Mouse (Mus musculus): Measurements from ENCODE around the gene Ooep. TPM values are rescaled to one million over a fixed set of nuclear protein-coding genes. Genes with fewer than 3 reads are reported as not detected.

Gene Ooep
- polyA plus RNA-seq, 1 experiment from 2014 or later: 3.1 TPM

GRCm38 (mm10) chr9:78393741-78394140 lies 15.2 kb upstream of the Ooep start:
- Histone ChIP-seq H3K4me3 (ENCODE audit: low read length) (no peak overlapping the region), H3K27me3 (ENCODE audit: control insufficient read depth, insufficient read depth, low read depth, low read length) (peaks cover 43% of the 10 kb centered on the region), H3K9me3 (ENCODE audit: control insufficient read depth, low read length) (no peaks in the 10 kb centered on the region), H3K27ac (ENCODE audit: low read length) (no peak overlapping the region), H3K4me1 (replicated peaks; ENCODE audit: control insufficient read depth, insufficient read depth, low read length) (peaks cover 6% of the 10 kb centered on the region), H3K9ac (ENCODE audit: low read length) (no peak overlapping the region), H3K4me2 (ENCODE audit: low read depth, low read length) (no peak overlapping the region), H3K36me3 (ENCODE audit: control insufficient read depth, insufficient read depth, low read length) (no peaks in the 10 kb centered on the region)
- WGBS: 77% methylated on average over 10 of the region's 10 CpGs
- ATAC-seq (ENCODE audit: low read depth): no peak

DNA sequence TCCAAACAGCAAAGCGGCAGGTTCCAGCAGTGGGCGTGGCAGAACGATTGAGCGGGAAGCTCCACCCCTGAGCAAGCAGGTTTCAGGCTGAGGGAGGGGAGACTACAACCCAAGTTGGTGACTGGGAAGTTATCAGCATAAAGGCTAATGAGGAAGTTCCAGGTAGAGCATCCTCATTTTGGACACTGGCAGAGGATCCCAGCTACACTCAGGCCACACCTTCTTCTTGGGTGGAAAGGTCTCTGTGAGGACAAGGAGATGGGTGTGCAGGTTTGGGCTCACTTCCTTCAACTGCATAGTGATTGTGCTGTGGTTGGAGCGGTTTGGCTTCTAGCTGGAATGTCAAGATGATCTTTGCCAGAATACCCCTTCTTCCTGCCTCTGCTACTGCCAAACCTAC lies 11.5 kb upstream of the Ooep start:
- no peaks in the 10 kb centered on the region for H3K4me1 ChIP-seq (replicated peaks; ENCODE audit: control insufficient read depth, insufficient read depth, low read length)
- no peaks in the 10 kb centered on the region for H3K9me3 ChIP-seq (ENCODE audit: control insufficient read depth, low read length)
- H3K4me3 ChIP-seq (ENCODE audit: low read length): no peak overlapping the region
- no peak for ATAC-seq (ENCODE audit: low read depth)
- peaks cover 18% of the 10 kb centered on the region for H3K27me3 ChIP-seq (ENCODE audit: control insufficient read depth, insufficient read depth, low read depth, low read length)
- no peak overlapping the region for H3K9ac ChIP-seq (ENCODE audit: low read length)
- no peaks in the 10 kb centered on the region for H3K36me3 ChIP-seq (ENCODE audit: control insufficient read depth, insufficient read depth, low read length)
- no peak overlapping the region for H3K27ac ChIP-seq (ENCODE audit: low read length)
- 37% methylated on average over 5 of the region's 5 CpGs for WGBS
- no peak overlapping the region for H3K4me2 ChIP-seq (ENCODE audit: low read depth, low read length)

- Histone ChIP-seq H3K4me2 (ENCODE audit: low read depth, low read length) (no peak overlapping the region), H3K4me3 (ENCODE audit: low read length) (no peak overlapping the region), H3K36me3 (ENCODE audit: control insufficient read depth, insufficient read depth, low read length) (no peaks in the 10 kb centered on the region), H3K27ac (ENCODE audit: low read length) (no peak overlapping the region), H3K27me3 (ENCODE audit: control insufficient read depth, insufficient read depth, low read depth, low read length) (no peaks in the 10 kb centered on the region), H3K9ac (ENCODE audit: low read length) (no peak overlapping the region), H3K4me1 (replicated peaks; ENCODE audit: control insufficient read depth, insufficient read depth, low read length) (no peaks in the 10 kb centered on the region), H3K9me3 (ENCODE audit: control insufficient read depth, low read length) (no peaks in the 10 kb centered on the region)
- no peak for ATAC-seq (ENCODE audit: low read depth)
- WGBS: 81% methylated on average over 7 of the region's 7 CpGs
These were observed 8.4 kb upstream of the Ooep start for GRCm38 (mm10) chr9:78386947-78387346.

DNA sequence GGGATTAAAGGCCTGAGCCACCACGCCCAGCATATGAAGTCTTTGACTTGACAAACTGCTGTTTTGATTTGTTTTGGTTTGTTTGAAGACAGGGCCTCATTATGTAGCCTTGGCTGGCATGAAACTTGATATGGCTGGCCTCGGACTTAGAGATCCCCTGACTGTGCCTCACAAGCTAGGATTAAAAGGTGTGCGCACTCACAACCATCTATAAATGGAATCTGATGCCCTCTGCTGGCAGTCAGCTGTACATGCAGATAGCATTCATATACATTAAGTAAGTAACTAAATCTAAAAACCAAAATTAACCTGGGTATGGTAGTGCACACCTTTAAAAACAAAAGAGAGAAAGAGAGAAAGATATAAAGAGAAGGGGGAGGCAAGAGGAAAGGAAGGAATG lies 7.4 kb upstream of the Ooep start:
- H3K4me2 ChIP-seq (ENCODE audit: low read depth, low read length): no peak overlapping the region
- no peaks in the 10 kb centered on the region for H3K36me3 ChIP-seq (ENCODE audit: control insufficient read depth, insufficient read depth, low read length)
- WGBS: 43% methylated on average over 3 of the region's 3 CpGs
- no peaks in the 10 kb centered on the region for H3K9me3 ChIP-seq (ENCODE audit: control insufficient read depth, low read length)
- H3K27me3 ChIP-seq (ENCODE audit: control insufficient read depth, insufficient read depth, low read depth, low read length): no peaks in the 10 kb centered on the region
- no peaks in the 10 kb centered on the region for H3K4me1 ChIP-seq (replicated peaks; ENCODE audit: control insufficient read depth, insufficient read depth, low read length)
- no peak overlapping the region for H3K4me3 ChIP-seq (ENCODE audit: low read length)
- ATAC-seq (ENCODE audit: low read depth): no peak
- H3K9ac ChIP-seq (ENCODE audit: low read length): no peak overlapping the region
- H3K27ac ChIP-seq (ENCODE audit: low read length): no peak overlapping the region

- 38% methylated on average over 8 of the region's 8 CpGs for WGBS
- H3K9ac ChIP-seq (ENCODE audit: low read length): no peak overlapping the region; the same call in 1 of the 2 replicates
- ATAC-seq (ENCODE audit: low read depth): no peak
- no peak overlapping the region for H3K27ac ChIP-seq (ENCODE audit: low read length)
- peaks cover 8% of the 10 kb centered on the region for H3K4me1 ChIP-seq (replicated peaks; ENCODE audit: control insufficient read depth, insufficient read depth, low read length)
- H3K4me3 ChIP-seq (ENCODE audit: low read length): peak overlapping the region; percentile 34
- H3K36me3 ChIP-seq (ENCODE audit: control insufficient read depth, insufficient read depth, low read length): no peaks in the 10 kb centered on the region
- peak overlapping the region; percentile 59 for H3K4me2 ChIP-seq (ENCODE audit: low read depth, low read length)
- H3K9me3 ChIP-seq (ENCODE audit: control insufficient read depth, low read length): no peaks in the 10 kb centered on the region
- no peaks in the 10 kb centered on the region; the same call in 1 of the 2 replicates for H3K27me3 ChIP-seq (ENCODE audit: control insufficient read depth, insufficient read depth, low read depth, low read length)
These were observed 979 bp downstream of the Ooep start for GRCm38 (mm10) chr9:78377546-78377945.

DNA sequence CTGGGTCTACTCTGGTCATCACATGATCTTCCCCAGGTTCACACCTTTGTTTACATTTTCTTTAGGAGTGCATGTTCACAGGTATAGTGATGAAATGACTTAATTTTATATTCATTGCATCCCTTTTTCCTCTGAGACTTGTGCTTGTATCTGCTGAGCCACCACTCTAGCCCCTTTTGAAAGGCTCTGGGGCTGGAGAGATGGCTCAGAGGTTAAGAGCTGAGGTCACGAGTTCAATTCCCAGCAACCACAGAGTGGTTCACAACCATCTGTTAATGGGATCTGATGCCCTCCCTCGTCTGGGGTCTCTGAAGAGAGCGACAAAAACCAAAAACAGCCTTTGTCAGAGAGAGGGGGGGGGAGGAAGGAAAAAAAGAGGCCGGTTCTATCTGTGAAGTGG lies 3.0 kb downstream of the Ooep start:
- 71% methylated on average over 4 of the region's 4 CpGs for WGBS
- peaks cover 8% of the 10 kb centered on the region for H3K4me1 ChIP-seq (replicated peaks; ENCODE audit: control insufficient read depth, insufficient read depth, low read length)
- H3K4me2 ChIP-seq (ENCODE audit: low read depth, low read length): no peak overlapping the region
- ATAC-seq (ENCODE audit: low read depth): no peak
- H3K27ac ChIP-seq (ENCODE audit: low read length): no peak overlapping the region
- H3K9ac ChIP-seq (ENCODE audit: low read length): no peak overlapping the region
- no peaks in the 10 kb centered on the region; the same call in 1 of the 2 replicates for H3K27me3 ChIP-seq (ENCODE audit: control insufficient read depth, insufficient read depth, low read depth, low read length)
- H3K9me3 ChIP-seq (ENCODE audit: control insufficient read depth, low read length): no peaks in the 10 kb centered on the region
- H3K4me3 ChIP-seq (ENCODE audit: low read length): no peak overlapping the region
- no peaks in the 10 kb centered on the region for H3K36me3 ChIP-seq (ENCODE audit: control insufficient read depth, insufficient read depth, low read length)

DNA sequence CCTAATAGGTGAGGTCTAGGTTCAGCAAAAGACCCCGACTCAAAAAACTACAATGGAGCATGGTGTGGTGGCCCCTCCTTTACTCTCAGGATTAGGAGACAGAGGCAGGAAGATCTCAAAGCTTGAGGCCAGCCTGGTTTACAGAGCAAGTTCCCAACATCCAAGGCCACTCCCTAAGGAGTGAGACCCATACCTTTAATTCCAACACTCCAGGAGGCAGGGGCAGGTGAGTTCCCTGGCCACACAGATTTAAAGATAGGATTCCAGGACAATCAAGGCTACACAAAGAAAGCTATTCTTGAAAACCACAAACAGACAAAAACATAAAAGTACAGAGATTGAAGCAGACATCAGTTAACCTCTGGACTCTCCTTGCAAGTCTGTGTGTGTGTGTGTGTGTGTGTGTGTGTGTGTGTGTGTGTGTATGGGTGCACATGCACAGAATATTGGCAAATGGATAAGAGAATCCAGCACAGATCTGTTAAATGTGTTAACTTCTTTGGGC lies 3.6 kb downstream of the Ooep start:
- H3K27ac ChIP-seq (ENCODE audit: low read length): no peak overlapping the region
- no peaks in the 10 kb centered on the region for H3K9me3 ChIP-seq (ENCODE audit: control insufficient read depth, low read length)
- H3K9ac ChIP-seq (ENCODE audit: low read length): no peak overlapping the region
- no peak for ATAC-seq (ENCODE audit: low read depth)
- peaks cover 8% of the 10 kb centered on the region for H3K4me1 ChIP-seq (replicated peaks; ENCODE audit: control insufficient read depth, insufficient read depth, low read length)
- no peaks in the 10 kb centered on the region for H3K36me3 ChIP-seq (ENCODE audit: control insufficient read depth, insufficient read depth, low read length)
- no peak overlapping the region for H3K4me2 ChIP-seq (ENCODE audit: low read depth, low read length)
- WGBS: 70% methylated on average over 1 of the region's 1 CpGs
- no peak overlapping the region for H3K4me3 ChIP-seq (ENCODE audit: low read length)
- H3K27me3 ChIP-seq (ENCODE audit: control insufficient read depth, insufficient read depth, low read depth, low read length): no peaks in the 10 kb centered on the region; the same call in 1 of the 2 replicates

- H3K9ac ChIP-seq (ENCODE audit: low read length): no peak overlapping the region
- ATAC-seq (ENCODE audit: low read depth): no peak
- H3K4me3 ChIP-seq (ENCODE audit: low read length): no peak overlapping the region
- H3K36me3 ChIP-seq (ENCODE audit: control insufficient read depth, insufficient read depth, low read length): no peaks in the 10 kb centered on the region
- no peaks in the 10 kb centered on the region for H3K9me3 ChIP-seq (ENCODE audit: control insufficient read depth, low read length)
- WGBS: 30% methylated on average over 5 of the region's 5 CpGs
- H3K27ac ChIP-seq (ENCODE audit: low read length): no peak overlapping the region
- H3K4me1 ChIP-seq (replicated peaks; ENCODE audit: control insufficient read depth, insufficient read depth, low read length): peaks cover 8% of the 10 kb centered on the region
- no peaks in the 10 kb centered on the region; the same call in 1 of the 2 replicates for H3K27me3 ChIP-seq (ENCODE audit: control insufficient read depth, insufficient read depth, low read depth, low read length)
- H3K4me2 ChIP-seq (ENCODE audit: low read depth, low read length): no peak overlapping the region
These were observed 4.1 kb downstream of the Ooep start for GRCm38 (mm10) chr9:78374397-78374796.

GRCm38 (mm10) chr9:78372827-78373504 lies 5.6 kb downstream of the Ooep start:
- no peaks in the 10 kb centered on the region; the same call in 1 of the 2 replicates for H3K27me3 ChIP-seq (ENCODE audit: control insufficient read depth, insufficient read depth, low read depth, low read length)
- WGBS: 61% methylated on average over 10 of the region's 10 CpGs
- ATAC-seq (ENCODE audit: low read depth): no peak

More at GRCm38 (mm10) chr9:78372827-78373504, 5.6 kb downstream of the Ooep start:
- Histone ChIP-seq H3K4me2 (ENCODE audit: low read depth, low read length) (no peak overlapping the region), H3K36me3 (ENCODE audit: control insufficient read depth, insufficient read depth, low read length) (no peaks in the 10 kb centered on the region), H3K4me1 (replicated peaks; ENCODE audit: control insufficient read depth, insufficient read depth, low read length) (peaks cover 1% of the 10 kb centered on the region), H3K9me3 (ENCODE audit: control insufficient read depth, low read length) (no peaks in the 10 kb centered on the region), H3K4me3 (ENCODE audit: low read length) (no peak overlapping the region), H3K9ac (ENCODE audit: low read length) (no peak overlapping the region), H3K27ac (ENCODE audit: low read length) (no peak overlapping the region)
